Mouse (Mus musculus): ENCODE measurements around the gene Rpl21.

- TF ChIP-seq ZNF384 (IDR thresholded peaks at IDR 0.05; ENCODE audit: low read depth, low read length): no peak
- no peak for TF ChIP-seq CHD2 (IDR thresholded peaks at IDR 0.05; ENCODE audit: low read depth, low read length)
- no peak for TF ChIP-seq ZC3H11A (IDR thresholded peaks at IDR 0.05; ENCODE audit: borderline replicate concordance, low read depth, low read length)
- no peak for TF ChIP-seq MAFK (IDR thresholded peaks at IDR 0.05; ENCODE audit: insufficient read depth, low read depth, low read length)
- no peak for TF ChIP-seq HCFC1 (IDR thresholded peaks at IDR 0.05; ENCODE audit: borderline replicate concordance, insufficient read depth, low read length)
These were observed 43.3 kb downstream of the Rpl21 start for GRCm38 (mm10) chr5:146876024-146876423.
